Mouse (Mus musculus) kidney, adult 8-10 months (tissue): ENCODE measurements around the gene Gprc6a.

Experiments used
- DNase-seq, 2 experiments: peaks; one replicate each; pipeline ENCODE4 v3.0.0; 2022

Gprc6a gene

DNA sequence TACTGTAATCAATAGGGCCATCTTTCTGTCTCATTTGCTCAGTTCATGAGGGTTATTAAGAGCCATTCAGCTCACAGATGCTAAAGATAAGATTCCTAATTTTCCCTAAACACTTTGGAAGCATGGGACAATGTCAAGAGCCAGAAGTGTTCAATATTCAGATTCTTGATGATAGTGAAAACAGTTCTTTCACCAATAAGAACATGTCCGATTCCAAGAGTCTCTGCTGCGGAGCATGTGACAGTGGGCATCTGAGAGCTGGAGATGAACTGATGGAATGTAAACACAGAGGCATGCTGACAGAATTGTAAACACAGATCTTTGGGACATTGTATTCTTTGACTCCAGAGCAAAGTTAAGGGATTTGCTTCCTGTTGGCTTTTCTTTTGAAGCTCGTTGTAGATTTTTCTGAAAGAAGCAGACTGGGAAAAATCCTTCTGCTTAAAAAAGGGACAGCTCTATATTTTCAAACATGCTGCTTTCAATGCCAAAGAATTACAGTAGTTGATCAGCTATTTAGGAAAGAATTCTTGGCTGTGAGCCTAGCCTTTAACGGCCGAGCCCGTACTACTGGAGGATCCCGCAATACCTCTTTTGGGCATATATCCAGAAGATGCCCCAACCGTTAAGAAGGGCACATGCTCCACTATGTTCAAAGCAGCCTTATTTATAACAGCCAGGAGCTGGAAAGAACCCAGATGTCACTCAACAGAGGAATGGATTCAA lies at the start of gene Gprc6a:
Gene Gprc6a, minus strand, starts transcription at position 51 of the 726 bp plus-strand sequence.
- DNase-seq = no peak

DNA sequence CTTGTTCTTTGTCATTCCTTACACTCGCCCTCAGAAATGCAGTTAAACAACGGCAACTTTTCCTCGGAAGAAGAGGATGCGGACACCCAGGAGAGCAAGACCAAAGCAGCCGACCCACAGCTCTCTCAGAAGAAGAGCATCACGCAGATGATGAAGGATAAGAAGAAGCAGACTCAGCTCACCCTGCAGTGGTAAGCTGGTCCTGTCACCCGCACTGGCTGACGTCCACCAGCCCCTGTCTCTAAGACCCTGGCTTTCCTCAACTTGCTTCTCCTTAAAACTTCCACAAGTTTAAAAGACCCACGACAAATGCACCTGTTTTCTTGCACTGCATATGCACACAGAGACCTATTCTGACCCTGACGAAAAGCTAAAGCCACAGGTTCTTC lies 47.0 kb upstream of the Gprc6a start:
- no peak for DNase-seq

DNA sequence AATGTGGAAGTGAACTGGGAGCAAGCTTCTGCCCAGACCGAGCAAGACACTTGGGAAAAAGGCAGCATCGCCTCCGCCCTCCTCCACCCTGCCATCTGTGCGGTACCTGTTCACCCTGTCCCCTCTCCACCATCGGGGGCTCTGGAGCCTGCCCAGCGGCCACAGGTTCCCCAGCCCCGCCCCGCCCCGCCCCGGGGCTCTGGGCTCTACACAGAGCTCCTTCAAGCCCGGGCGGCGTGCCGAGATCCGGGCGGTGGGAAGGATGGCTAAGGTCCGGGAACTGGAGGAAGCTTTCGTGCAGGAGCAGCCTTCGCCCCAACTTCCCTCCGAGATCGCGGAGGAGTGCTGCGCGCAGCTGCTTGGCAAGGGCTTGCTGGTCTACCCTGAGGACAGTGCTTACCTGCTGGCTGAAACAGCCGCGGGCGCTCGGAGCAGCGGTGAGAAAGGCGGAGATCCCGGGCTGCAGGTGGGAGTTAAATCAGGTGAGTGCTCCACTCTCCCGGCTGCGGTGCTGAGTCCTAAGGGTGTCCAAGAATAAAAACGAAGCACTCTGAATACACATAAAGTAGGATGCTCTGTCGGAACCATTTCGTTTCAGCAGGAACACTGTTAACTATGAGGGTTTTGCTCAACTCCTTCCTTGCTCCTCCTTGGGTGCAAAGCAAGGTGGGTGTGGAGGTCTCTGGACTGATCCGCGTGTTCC lies 46.4 kb upstream of the Gprc6a start, which contains the start of gene Rfx6:
Gene Rfx6, plus strand, starts transcription at position 209 of the 703 bp plus-strand sequence.
- no peak for DNase-seq

DNA sequence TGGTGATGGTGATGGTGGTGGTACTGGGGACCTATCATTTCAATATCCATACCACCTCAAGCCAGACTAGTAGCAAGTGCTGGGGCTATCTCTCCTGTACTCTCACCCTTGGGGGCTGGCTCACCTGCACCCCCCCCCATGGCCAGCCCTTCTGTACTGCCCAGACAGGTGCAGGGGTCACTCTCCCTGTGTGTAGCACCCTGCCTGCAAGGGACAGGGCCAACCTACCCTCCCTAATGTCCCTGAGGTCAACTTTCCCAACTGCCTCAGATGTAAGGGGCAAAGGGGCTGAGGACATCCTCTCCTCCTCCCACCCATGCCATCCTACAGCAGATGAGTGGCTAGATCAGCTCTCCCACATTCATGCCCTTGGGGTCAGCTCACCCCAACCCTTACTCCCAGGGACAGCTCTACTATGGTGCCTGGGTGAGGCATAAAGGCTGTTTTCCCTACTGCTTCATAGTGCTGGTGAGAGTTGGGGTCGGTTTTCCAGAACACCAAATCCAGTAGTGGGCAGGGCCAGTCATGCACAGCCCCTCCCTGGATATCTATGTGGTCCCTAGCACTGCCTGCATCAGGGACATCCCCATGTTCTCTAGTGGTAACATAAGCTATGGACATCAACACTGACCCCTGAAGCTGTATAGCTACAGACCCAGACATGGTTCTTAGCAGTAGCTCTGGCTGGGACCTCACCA lies 41.0 kb upstream of the Gprc6a start:
- DNase-seq = no peak

DNA sequence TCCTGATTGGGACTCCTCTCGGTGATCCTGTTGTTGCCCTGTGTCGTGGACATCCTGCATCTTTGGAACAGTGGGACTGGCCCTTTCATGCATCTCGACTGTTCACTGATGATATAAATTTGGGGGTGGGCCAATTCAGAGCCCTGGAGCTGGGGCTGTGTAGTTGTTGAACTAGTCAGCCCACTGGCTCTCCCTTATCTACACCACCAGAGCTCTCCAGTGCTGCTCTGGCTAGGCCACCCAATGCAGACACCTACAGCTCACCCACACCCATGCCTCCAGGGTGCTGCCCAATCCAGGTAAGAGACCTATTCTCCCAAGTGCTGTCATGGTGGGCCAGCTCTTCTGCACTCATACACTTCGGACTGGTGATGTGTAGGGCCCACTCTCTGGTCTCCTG lies 40.3 kb upstream of the Gprc6a start:
- DNase-seq = no peak

DNA sequence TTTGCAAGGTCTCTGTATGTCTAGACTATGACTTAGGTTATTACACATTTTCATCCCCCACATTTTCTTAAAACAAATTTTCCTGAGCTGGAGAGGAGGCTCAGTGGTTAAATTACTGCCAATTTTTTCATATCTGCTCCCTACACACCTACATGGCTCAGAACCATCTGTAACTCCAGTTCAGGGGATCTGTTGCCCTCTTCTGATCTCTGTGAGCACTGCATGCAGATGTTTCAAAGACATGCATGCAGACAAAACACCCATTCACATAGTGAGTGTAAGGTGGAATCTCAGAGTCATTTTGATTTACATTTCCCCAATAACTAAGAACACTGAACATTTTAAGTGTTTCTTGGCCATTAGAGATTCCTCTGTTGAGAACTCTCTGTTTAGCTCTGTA lies 38.1 kb upstream of the Gprc6a start:
- DNase-seq = peak in 1 of 2 experiments; percentile 7

DNA sequence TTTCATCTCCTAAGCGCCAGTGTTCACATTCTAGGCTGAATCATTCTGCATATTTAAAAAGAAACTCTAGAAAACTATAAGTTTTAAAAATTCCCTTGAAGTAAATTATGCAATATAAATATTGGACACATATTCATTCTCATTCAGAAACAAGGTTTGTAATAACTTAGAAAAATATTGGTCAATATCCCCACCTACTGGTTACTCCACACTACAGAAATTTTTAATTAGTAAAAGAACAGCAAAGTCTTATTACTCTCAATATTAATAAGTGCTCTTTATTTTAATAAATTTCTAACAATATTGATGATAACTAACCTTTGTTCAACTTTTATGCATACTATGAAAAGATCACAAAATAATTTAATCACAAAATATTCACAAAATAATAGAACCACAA lies 26.1 kb upstream of the Gprc6a start:
- DNase-seq = no peak

DNA sequence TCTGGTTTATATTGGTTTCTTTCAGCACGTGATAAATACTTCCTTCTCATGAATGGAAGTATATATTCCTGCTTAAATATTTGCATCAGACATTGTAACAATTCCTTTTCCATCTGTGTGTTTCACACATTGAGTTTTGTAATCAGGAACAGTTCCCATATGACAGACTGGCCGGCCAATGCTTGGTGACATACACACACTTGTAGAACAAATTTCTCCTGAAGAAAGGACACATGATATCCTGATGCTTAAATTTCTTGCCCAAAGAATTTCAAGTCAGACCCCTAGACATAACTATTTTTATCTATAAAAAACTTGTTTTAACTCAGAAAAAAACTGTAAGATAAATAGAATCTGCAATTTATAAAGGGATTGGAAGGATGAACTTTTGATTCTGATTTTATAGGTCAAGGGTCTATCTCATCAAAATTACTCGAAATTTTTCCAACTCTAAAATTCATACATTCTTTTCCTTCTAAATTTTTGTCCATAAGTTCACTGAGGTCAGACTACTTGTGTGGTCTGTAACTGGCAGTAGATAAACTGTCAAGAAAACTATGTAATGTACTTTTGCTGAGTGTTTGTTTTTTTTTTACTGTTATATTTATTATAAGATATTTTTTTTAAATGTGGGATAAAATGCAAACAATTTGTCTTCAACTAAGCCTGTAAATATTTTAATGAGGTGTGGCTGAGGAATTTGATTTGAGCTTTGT lies 18.4 kb upstream of the Gprc6a start:
- no peak for DNase-seq

DNA sequence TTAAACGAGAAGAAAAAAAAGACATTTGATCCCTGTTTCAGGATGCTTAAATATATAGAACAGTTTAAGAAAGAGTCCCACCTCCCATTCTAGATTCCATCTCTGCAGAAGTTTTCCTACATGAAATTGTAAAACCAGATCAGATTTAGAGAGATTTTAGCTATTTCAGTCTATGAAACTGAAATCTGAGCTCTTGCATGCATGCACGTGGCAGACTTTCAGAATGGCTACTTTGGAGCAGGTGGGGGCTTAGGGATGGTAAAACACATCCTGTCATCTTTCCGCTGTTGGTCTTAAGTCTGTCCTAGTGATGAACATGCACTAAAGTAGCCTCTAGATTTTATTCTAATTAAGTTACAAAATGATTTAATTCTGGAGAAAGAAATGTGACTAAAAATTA lies 10.1 kb downstream of the Gprc6a start:
- no peak for DNase-seq

DNA sequence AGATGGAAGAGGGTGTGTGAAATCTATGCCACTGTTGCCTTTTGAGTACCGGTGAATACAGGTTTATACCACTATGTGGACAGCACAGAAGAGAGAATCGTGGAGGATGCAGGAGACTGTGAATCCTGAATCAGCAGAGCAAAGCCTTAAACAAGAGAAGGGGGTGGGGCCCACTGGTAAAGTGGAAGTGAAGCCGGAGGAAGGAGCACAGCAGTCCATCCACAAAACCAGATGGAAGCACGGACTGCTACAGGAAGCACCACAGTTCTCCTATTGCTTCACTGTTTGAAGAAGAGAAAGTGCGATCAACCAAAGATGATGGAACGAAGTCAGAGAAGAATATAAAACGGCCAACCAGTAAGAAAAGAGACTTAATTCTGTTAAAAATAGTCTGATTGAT lies 11.1 kb downstream of the Gprc6a start:
- no peak for DNase-seq

DNA sequence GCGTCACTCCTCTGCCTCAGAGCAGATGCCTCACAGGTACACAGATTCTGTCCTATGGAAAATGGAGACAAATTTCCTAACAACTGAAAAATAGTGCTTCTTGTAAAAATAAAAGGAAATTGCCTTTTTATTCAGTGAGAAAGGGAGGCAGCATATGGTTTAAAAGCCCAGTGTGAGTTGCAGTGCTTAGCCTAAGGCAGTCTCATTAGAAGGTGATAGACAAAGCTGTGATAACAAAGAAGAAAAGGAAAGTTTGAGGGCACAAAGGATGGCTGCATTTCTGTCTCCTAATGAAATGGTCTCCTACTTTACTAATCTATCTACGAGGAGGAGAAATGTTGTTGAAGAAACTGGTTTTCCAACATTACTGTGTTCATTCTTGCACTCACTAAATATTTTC lies 12.7 kb downstream of the Gprc6a start:
- DNase-seq = no peak

DNA sequence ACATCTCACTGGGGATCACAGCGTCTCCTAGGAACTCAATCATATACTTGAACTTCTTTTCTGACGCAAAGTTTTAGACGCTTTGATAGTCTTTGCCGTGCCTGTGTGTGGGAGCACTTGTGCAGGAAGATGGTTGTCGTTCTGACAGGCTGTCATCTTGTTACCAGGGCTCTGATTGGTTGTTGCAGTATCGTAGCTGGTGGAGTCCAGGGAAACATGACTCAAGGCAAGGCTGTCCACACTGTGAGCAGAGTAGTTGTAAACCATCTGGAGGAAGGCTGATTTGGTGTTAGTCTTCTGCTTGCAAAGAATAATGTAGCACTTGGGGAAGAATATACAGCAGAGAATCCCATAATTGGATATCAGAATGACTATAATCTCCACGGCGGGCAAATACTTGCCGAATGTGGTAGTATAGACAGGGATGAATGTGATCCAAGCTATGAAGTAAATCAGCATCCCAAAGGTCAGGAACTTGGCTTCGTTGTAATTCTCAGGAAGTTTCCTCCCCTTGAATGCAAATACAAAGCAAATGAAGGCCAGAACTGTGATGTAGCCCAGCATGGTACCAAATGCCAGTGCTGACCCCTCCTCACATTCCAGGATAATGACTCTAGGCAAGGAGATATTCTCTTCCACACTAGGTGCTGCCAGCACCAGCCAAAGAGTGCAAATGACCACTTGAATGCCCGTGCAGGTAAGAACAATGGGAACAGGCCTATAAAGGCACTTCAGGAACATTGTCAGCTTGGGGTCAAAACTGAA lies 16.3 kb downstream of the Gprc6a start:
- no peak for DNase-seq

DNA sequence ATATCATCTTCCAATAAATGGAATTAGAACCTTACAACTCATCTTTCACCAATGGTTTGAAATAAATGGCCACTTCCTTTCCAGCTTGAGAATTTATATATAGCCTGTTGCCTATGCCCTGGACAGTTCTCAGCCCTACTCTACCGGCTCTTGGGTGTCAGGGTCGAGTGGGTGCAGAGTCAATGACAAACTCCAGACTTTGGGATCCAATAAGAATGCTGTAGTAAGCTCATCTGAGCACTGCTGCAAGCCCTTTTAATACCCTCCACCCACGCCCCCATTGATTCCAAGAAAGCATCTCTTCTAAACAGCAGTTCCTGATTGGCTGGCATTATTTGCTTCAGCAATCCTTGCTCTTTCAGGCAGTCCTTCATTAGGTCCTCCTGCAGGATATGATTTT lies 17.8 kb downstream of the Gprc6a start:
- DNase-seq = no peak

DNA sequence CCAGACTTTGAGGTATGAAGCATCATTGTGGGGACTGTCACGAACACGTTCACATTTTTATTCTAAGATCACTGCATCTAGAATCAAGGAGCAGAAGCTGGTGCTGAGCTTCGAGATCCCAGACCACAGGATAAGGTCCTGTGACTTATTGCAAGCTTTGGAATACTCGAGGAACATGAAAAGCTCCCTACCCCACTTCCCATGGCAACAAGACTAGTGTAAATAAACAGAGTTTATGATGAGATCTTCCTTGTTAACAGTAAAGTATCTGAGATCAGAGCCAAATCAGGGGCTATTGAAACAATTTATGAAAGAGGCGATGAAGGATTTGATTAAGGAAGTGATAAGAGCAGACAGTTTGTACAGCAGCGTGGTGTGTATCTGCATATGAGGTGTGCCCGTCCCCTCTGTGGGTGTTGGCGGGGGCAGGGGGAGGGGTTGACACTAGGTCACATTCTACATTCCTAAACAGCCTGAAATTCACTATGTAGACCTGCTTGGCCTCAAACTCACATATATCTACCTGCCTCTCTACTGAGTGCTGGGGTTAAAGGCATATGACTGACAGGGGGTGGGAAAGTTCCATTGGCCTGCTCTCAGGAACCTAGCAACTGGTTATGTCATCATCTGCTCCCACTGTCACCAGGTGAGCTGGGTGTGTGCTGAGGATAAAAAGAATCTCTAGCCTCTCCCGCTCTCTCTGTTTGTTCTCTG lies 19.1 kb downstream of the Gprc6a start:
- no peak for DNase-seq

DNA sequence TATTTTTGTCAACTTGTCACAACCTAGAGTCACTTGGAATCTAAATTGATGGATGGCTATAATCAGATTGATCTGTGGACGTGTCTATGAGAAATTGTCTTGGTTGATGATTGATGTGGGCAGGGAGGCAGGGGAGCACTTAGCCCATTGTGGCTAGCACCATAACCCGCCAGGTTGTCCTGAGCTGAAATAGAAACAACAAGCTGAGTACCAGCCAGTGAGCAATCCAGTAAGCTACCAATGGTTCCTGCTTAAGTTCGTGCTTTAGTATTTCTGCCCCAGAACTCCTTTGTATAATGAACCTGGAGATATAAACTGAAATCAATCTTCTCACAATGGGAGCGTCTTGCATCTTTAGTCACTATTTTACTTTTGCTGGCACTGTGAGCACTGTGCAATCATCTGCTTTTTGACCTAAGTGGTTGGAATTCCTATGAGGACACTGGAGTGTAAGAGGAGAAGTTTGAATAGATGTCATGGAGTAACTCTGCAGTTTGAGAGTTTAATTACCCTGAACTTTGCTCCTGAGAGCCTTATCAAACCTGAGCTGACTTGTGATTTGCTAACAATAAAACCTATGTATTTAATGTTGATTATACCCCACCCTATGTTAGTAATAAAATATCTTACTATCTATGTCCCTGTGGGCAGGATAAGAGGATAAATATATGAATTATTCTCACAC lies 21.4 kb downstream of the Gprc6a start:
- DNase-seq = no peak

DNA sequence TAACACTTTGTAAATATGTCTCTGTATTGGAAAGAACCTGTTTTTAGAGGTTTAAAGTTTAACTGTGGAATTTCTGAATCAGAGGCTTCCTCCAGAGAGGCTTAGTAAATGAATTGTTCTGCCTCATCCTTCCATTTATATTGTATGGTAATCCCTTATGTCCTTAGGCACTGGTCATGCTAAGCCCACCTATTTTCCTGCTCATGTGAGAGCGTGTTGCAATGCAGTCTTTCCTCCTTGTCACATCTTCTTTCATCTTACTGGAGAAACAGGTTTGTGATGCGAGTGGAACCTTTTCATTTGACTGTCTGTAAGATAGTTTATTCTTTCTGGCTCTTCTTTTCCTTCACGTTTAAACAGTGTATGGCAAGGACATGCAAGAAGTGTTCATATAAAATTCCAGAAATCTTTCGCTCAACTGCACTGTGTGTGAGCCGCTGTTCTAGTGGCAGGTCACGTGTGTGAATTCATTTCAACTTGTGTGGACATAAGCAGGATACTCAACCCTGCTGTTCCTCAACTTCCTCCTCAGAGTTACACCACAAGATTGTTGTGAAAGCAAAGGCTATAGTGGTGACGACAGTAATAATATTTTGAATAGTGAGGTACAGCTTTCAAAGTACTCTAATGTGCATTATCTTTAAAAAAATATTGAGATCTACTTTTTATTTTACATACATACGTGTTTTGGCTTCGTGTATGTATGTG lies 34.2 kb downstream of the Gprc6a start:
- no peak for DNase-seq

DNA sequence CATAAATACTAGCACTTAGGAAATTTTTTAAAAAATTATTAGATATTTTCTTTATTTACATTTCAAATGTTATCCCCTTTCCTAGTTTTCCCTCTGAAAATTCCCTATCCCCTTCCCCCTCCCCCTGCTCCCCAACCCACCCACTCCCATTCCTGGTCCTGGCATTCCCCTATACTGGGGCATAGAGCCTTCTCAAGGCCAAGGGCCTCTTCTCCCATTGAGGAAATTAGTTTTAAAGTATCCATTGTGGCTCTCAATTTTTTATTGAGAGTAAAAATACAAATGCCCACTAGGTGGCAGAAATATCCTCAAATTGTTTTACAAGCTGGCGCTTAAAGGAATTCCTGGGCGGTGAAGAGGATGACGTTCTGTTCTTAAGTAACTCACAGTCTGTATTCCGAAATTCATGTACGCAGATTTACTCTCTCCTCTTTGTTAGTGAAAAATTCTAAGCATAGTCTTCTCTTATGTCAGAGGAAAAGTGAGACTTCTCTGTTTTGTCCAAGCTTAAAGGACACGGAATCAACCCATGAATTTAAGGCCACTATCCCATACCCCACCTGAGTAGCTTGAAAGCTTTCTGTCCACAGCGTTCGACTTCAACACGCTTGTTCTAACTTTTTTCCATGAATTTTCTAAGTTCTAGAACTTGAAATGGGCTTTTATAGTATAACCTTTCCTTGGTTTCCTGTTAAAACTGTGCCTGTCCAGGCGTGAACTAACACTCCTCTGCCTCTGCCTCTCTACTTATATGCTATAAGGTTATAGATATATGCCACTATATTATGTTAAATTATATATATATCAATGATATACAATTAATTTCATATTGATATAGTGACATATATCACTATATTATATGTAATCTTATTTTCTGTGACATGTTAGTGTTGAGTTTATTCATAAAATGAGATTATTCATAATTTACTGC lies 36.0 kb downstream of the Gprc6a start:
- DNase-seq = no peak

DNA sequence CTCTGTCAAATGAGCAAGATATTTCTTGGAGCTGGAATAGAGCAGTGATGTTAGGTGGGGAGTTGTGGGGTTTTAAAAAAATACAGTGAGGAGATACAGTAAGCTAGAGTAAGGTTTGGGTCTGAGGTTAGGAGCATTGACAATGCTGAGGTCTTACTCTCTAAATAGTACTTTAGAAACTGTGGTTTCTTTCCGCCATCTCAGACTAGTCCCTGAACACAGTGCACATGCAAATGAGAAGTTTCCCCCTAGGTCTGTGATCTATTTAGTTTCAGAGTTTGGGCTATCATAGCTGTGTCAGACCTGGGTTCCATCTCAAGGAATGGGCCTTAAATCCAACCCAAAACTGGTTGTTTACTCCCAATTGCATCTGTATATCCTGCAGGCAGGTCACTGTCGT lies 39.7 kb downstream of the Gprc6a start:
- DNase-seq = no peak

DNA sequence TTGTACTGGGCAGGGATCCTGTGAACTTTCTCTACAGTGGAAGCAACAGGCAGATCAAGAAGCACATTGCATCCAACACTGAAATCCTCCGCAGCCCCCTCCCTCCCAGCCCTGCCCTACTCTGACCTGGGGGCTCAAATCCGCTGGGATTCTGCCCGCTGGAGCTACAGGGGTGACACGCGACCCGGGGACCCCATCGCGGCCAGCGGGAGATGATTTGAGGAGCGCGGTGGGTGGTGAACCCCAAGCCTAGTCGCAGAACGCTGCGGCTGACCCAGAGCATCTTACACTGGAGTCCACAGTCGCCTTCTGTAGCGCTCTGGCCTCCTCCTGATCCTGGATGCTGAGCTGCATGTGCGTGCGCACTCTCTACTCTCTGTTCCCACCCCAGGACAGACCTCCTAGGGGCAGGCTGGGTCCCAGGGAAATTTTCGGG lies 41.1 kb downstream of the Gprc6a start, which contains the start of gene Fam162b:
Gene Fam162b, minus strand, starts transcription at position 379 of the 436 bp plus-strand sequence.
- DNase-seq = no peak
